Mouse (Mus musculus): ENCODE results near the gene Ung.

Gene Ung

GRCm38 (mm10) chr5:114131521-114131840 lies 1.3 kb downstream of the Ung start:
- DNase-seq, result peak; percentile 36 to 56

GRCm38 (mm10) chr5:114132841-114133240 lies 2.7 kb downstream of the Ung start:
- no peak for DNase-seq

- DNase-seq, result peak; percentile 42 to 45
Observed at GRCm38 (mm10) chr5:114134091-114134534, 3.9 kb downstream of the Ung start.

- no peak for DNase-seq
Observed at GRCm38 (mm10) chr5:114135516-114135915, 5.3 kb downstream of the Ung start.

- DNase-seq, result no peak
Observed at GRCm38 (mm10) chr5:114137481-114138276, 7.5 kb downstream of the Ung start.

- no peak for DNase-seq
Observed at GRCm38 (mm10) chr5:114138277-114139164, 8.3 kb downstream of the Ung start.

- DNase-seq, result peak; percentile 32 to 57
Observed at GRCm38 (mm10) chr5:114139175-114139574, 9.0 kb downstream of the Ung start.

GRCm38 (mm10) chr5:114146028-114146888 lies 16.1 kb downstream of the Ung start, which contains the start of gene Acacb:
Acacb (plus strand) TSS chr5:114146535.
- DNase-seq, result no peak

GRCm38 (mm10) chr5:114147043-114147972 lies 17.1 kb downstream of the Ung start:
- no peak for DNase-seq

- no peak for DNase-seq
Observed at GRCm38 (mm10) chr5:114152359-114153092, 22.3 kb downstream of the Ung start.

GRCm38 (mm10) chr5:114153490-114153889 lies 23.3 kb downstream of the Ung start:
- DNase-seq, result no peak

GRCm38 (mm10) chr5:114154765-114155164 lies 24.6 kb downstream of the Ung start:
- DNase-seq, result no peak

- no peak for DNase-seq
Observed at GRCm38 (mm10) chr5:114155168-114155933, 25.2 kb downstream of the Ung start.

- no peak for DNase-seq
Observed at GRCm38 (mm10) chr5:114157236-114157635, 27.1 kb downstream of the Ung start.

GRCm38 (mm10) chr5:114161424-114161823 lies 31.2 kb downstream of the Ung start:
- DNase-seq, result no peak

GRCm38 (mm10) chr5:114162106-114162815 lies 32.1 kb downstream of the Ung start:
- DNase-seq, result no peak

- DNase-seq, result no peak
Observed at GRCm38 (mm10) chr5:114163117-114163696, 33.0 kb downstream of the Ung start.

GRCm38 (mm10) chr5:114170345-114170744 lies 40.2 kb downstream of the Ung start:
- DNase-seq, result no peak

- no peak for DNase-seq
Observed at GRCm38 (mm10) chr5:114172936-114173335, 42.8 kb downstream of the Ung start.
